Mouse (Mus musculus) bone marrow, adult 2 months (tissue): ENCODE data around the gene Barhl1.

ENCODE experiments used
- CTCF ChIP-seq: fragments of 200-500 bp; IDR thresholded peaks from 2 replicates; pipeline ENCODE4 v1.5.1; 2011; ENCODE audit warnings: low read length, control low read depth; ENCODE audit not compliant: control insufficient read depth, insufficient read depth
- POLR2A ChIP-seq: fragments of 200-500 bp; IDR thresholded peaks from 2 replicates; pipeline ENCODE4 v1.6.1; 2011; ENCODE audit warnings: low read depth, mild to moderate bottlenecking, control low read depth, low read length, borderline replicate concordance; ENCODE audit not compliant: control insufficient read depth

GRCm38 (mm10) chr2:28954595-28954994 is 38.1 kb upstream of the Barhl1 start:
- TF ChIP-seq POLR2A (no peak), CTCF (no peak)
